Mouse (Mus musculus) liver, adult 2 months (tissue): ENCODE results near the gene Cyp3a41b.
"Not testable (repeated sequence)": the region's sequence is repeated elsewhere in the genome, so short reads cannot be mapped to it uniquely, and the experiment has no call there.

ENCODE experiments used
- CTCF ChIP-seq: fragments of 200-500 bp; IDR thresholded peaks from 2 replicates; pipeline ENCODE4 v1.5.1; 2011; ENCODE audit warnings: low read depth, low read length, control low read depth
- POLR2A ChIP-seq: fragments of 200-500 bp; IDR thresholded peaks from 2 replicates; pipeline ENCODE4 v1.6.1; 2011; ENCODE audit warnings: low read length, control low read depth; ENCODE audit not compliant: insufficient read depth; ENCODE audit errors: extremely low read depth

GRCm38 (mm10) chr5:145571922-145572321 is 12.6 kb downstream of the Cyp3a41b start:
- TF ChIP-seq POLR2A, CTCF: not testable (repeated sequence)
